Mouse (Mus musculus) liver, embryonic 14.5 days (tissue): Measurements from ENCODE around the gene Iqsec1.

Source experiments
- CTCF ChIP-seq: IDR thresholded peaks from 2 replicates; pipeline ENCODE4 v1.5.1; 2016; ENCODE audit warnings: antibody characterized with exemption, low read depth, control low read depth
- EP300 ChIP-seq: IDR thresholded peaks from 2 replicates; pipeline ENCODE4 v1.6.1; 2016; ENCODE audit warnings: antibody characterized with exemption, low read depth

DNA sequence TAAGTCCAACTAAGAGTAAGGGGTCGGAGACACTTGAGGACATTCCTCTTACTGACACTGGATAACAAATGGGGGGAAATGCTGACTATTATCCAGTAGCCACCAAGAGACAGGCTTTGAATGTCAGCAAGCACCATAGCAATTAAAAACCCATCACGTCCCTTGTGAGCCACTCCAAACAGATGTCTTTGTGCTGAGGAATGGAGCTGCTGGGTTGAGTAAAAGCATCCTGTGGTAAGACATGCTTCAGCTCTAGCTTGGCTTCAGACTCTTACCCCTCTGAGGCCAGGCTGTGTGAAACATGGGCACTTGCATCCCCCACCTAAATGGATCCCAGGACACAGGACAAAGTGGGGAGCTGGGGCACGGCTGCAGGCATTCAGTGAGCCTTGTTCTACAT, 186.4 kb downstream of the Iqsec1 start:
- TF ChIP-seq CTCF (no peak), EP300 (no peak)
